Mouse (Mus musculus): ENCODE measurements at regions not wholly inside any gene's neighbourhood (a gene's known extent, or its start where the extent isn't known, plus 50 kb on each side); places are given as distances from the start of the nearest gene placed in this dataset.

DNA sequence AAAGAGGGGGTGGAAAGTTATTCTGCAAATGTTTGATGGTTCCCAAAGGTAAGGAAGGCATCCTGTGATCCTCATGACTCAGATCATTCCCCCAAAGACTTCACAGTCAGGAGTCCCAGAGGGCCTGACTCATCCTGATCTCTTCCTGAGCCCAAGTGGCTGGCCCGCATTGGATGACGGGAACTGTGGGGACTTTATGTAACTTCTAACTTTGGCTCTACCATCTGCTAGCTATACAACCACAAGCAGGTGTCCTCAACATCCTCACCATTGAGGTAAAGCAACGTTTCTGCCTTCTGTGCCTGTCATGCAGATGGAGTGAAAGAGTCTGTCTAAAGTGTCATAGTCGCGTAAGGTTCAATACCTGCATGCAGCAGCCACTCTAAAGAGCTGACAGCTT, 501.6 kb upstream of the Gm10131 start:
- H3K4me1 ChIP-seq, result peaks cover 9% of the 10 kb centered on the region
- H3K36me3 ChIP-seq, result no peaks in the 10 kb centered on the region
- H3K9me3 ChIP-seq (replicated peaks), result no peaks in the 10 kb centered on the region
- H3K4me3 ChIP-seq, result no peak overlapping the region
- WGBS, result 92% methylated on average over 5 of the region's 5 CpGs
- no peak for DNase-seq (ENCODE audit: low spot score)
- no peak overlapping the region for H3K27ac ChIP-seq (replicated peaks)
- no peaks in the 10 kb centered on the region for H3K27me3 ChIP-seq (ENCODE audit: low read depth, poor library complexity, severe bottlenecking)

DNA sequence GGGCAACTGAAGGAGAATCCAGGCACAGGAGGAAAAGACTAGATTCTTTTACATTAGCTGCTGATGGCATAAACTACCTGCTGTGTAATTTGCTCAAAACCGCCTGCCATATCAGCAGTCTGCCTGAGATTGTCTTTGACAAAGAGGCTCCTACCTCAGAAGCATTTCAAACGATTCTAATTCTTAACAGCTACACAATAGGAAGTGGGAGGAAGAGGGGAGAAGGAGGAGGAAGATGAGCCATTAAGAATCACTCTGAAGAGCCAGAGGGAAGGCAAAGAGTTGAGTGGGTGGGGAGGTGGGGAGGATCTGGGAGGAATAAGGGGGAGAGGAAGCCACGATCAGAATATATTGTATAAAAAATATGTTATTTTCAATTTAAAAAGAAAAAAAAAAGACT, 500.9 kb upstream of the Gm10131 start:
- Histone ChIP-seq H3K27me3 (ENCODE audit: low read depth, poor library complexity, severe bottlenecking) (no peaks in the 10 kb centered on the region), H3K27ac (replicated peaks) (no peak overlapping the region), H3K36me3 (no peaks in the 10 kb centered on the region), H3K4me3 (no peak overlapping the region), H3K4me1 (0 out of 2 replicates have a peak, but pooled peaks cover 4% of the 10 kb centered on the region), H3K9me3 (replicated peaks) (no peaks in the 10 kb centered on the region)
- WGBS, result 78% methylated on average over 3 of the region's 3 CpGs
- no peak for DNase-seq (ENCODE audit: low spot score)

- DNase-seq (ENCODE audit: low spot score), result no peak
- no peaks in the 10 kb centered on the region for H3K27me3 ChIP-seq (ENCODE audit: low read depth, poor library complexity, severe bottlenecking)
- no peaks in the 10 kb centered on the region for H3K9me3 ChIP-seq (replicated peaks)
- H3K4me3 ChIP-seq, result no peak overlapping the region
- no peaks in the 10 kb centered on the region for H3K36me3 ChIP-seq
- H3K27ac ChIP-seq (replicated peaks), result no peak overlapping the region
- 0 out of 2 replicates have a peak, but pooled peaks cover 4% of the 10 kb centered on the region for H3K4me1 ChIP-seq
Observed at GRCm38 (mm10) chr8:34610186-34610585, 498.6 kb upstream of the Gm10131 start.

DNA sequence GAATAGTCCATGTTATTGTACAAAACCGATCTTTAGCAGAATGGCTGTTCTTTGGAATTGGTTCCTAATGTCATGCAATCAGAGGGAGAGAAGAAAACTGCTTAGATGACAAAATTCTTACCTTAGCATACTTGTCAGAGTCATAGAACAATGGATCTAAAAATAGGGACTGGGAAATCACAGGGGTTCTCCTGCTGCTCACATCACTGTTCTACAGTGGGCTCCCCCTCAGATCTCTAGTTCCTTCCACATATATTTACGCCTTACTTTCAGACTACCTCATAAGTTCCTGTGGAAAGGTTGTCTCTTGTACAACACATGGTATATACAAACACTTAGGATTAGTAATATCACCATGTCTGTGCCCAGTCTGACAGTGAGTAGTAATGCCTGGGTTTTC, 495.9 kb upstream of the Gm10131 start:
- no peaks in the 10 kb centered on the region for H3K4me1 ChIP-seq
- no peaks in the 10 kb centered on the region for H3K36me3 ChIP-seq
- no peaks in the 10 kb centered on the region for H3K27me3 ChIP-seq (ENCODE audit: low read depth, poor library complexity, severe bottlenecking)
- no peaks in the 10 kb centered on the region for H3K9me3 ChIP-seq (replicated peaks)
- DNase-seq (ENCODE audit: low spot score), result no peak
- no peak overlapping the region for H3K27ac ChIP-seq (replicated peaks)
- 94% methylated on average over 2 of the region's 2 CpGs for WGBS
- H3K4me3 ChIP-seq, result no peak overlapping the region

DNA sequence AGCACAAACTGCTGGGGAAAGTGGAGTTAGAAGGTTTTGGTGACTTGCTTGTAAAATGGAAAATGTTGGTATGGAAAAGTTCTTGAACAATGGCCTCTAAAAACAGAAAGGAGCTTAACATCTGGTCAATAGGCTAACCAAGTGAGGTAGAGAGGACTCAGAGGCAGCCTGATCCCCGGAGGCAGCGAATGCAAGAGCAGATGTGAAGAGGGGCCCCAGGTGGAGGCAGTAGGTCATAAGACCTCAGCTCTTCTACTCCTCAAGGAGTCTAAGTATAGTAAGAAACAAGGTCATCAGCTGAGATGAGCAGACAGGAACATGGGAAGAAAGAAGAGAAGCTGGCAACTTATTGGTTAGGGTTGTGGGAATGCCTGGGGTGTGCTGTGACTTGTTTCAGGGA, 493.5 kb upstream of the Gm10131 start:
- Histone ChIP-seq H3K4me1 (peaks cover 10% of the 10 kb centered on the region), H3K4me3 (no peak overlapping the region), H3K9me3 (replicated peaks) (no peaks in the 10 kb centered on the region), H3K27ac (replicated peaks) (no peak overlapping the region), H3K27me3 (ENCODE audit: low read depth, poor library complexity, severe bottlenecking) (peaks cover 2% of the 10 kb centered on the region; the same call in 1 of the 2 replicates), H3K36me3 (no peaks in the 10 kb centered on the region)
- WGBS, result 97% methylated on average over 2 of the region's 2 CpGs
- no peak for DNase-seq (ENCODE audit: low spot score)

DNA sequence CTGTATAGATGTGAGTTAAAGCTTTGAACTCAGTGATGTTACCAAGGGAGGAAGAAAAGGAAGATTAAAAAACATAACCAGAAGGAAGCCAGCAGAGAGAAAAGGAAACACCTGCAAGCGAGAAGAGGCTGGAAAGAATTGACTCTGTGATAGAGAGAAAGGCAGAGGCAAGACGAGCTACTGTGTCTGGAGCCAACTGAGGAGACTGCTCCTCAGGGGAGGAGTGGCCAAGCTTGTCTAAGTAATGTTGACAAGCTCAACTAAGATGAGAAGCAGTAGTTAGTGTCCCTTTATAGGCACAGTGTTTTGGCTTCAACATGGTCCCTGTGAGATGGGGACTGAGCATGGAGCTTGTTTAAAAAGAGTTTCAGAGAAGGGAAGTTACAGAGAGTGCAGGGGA, 493.0 kb upstream of the Gm10131 start:
- no peaks in the 10 kb centered on the region for H3K36me3 ChIP-seq
- 76% methylated on average over 2 of the region's 2 CpGs for WGBS
- no peak for DNase-seq (ENCODE audit: low spot score)
- H3K27ac ChIP-seq (replicated peaks), result no peak overlapping the region
- H3K4me3 ChIP-seq, result no peak overlapping the region
- H3K27me3 ChIP-seq (ENCODE audit: low read depth, poor library complexity, severe bottlenecking), result peaks cover 4% of the 10 kb centered on the region; the same call in 1 of the 2 replicates
- H3K9me3 ChIP-seq (replicated peaks), result no peaks in the 10 kb centered on the region
- peaks cover 10% of the 10 kb centered on the region for H3K4me1 ChIP-seq

- Histone ChIP-seq H3K36me3 (no peaks in the 10 kb centered on the region), H3K4me1 (peaks cover 10% of the 10 kb centered on the region), H3K9me3 (replicated peaks) (no peaks in the 10 kb centered on the region), H3K4me3 (no peak overlapping the region), H3K27me3 (ENCODE audit: low read depth, poor library complexity, severe bottlenecking) (peaks cover 8% of the 10 kb centered on the region), H3K27ac (replicated peaks) (no peak overlapping the region)
- 61% methylated on average over 3 of the region's 3 CpGs for WGBS
- DNase-seq (ENCODE audit: low spot score), result no peak
Observed at GRCm38 (mm10) chr8:34601426-34601953, 490.0 kb upstream of the Gm10131 start.

DNA sequence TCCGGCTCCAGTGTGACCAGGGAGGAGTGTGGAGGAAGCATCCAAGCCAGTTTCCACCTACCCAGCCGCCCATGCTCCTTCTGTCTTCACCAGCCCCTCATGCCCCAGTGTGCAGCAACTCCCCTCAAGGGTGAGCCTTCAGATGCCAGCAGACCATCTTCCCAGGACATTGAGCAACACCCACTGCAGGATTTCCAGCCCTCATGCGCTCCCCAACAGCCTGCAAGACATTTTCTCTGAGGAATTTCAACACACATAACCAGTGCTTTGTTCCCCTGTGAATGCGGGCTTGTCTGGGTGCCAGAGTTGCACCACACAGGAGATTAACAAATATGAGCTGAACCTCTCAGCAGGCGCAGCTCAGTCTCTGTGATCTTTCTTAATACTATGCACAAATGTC, 489.3 kb upstream of the Gm10131 start:
- Histone ChIP-seq H3K4me3 (no peak overlapping the region), H3K9me3 (replicated peaks) (no peaks in the 10 kb centered on the region), H3K27me3 (ENCODE audit: low read depth, poor library complexity, severe bottlenecking) (peaks cover 8% of the 10 kb centered on the region), H3K27ac (replicated peaks) (no peak overlapping the region), H3K4me1 (peaks cover 10% of the 10 kb centered on the region), H3K36me3 (no peaks in the 10 kb centered on the region)
- 74% methylated on average over 5 of the region's 5 CpGs for WGBS
- DNase-seq (ENCODE audit: low spot score), result no peak

DNA sequence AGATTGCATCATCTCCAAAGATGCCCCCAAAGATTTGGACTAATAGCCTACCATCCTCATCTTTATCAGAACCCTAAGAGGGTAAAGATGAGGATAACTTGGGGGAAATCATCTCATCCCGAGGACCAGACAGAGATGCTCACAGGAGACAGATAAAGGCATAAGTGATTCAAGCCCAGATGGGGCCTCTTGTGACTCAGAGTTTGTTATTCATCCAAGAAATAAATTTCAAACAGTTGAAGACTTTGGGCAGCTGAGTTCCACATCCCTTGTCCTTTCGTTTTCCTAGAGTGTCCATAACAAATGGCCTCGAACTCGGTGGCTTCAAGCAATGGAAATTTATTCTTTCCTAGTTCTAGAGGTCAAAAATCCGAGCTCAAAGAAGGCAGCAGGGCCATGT, 485.1 kb upstream of the Gm10131 start:
- Histone ChIP-seq H3K9me3 (replicated peaks) (no peaks in the 10 kb centered on the region), H3K36me3 (no peaks in the 10 kb centered on the region), H3K27me3 (ENCODE audit: low read depth, poor library complexity, severe bottlenecking) (peaks cover 8% of the 10 kb centered on the region), H3K4me1 (peaks cover 10% of the 10 kb centered on the region), H3K27ac (replicated peaks) (no peak overlapping the region), H3K4me3 (no peak overlapping the region)
- no peak for DNase-seq (ENCODE audit: low spot score)
- 75% methylated on average over 5 of the region's 5 CpGs for WGBS

GRCm38 (mm10) chr8:34590976-34591749, 479.6 kb upstream of the Gm10131 start:
- 93% methylated on average over 8 of the region's 8 CpGs for whole genome bisulfite sequencing
- no peak for DNase-seq (ENCODE audit: low spot score)
- no peaks in the 10 kb centered on the region for H3K36me3 ChIP-seq

GRCm38 (mm10) chr8:34578043-34578442, 466.5 kb upstream of the Gm10131 start:
- 28% methylated on average over 4 of the region's 4 CpGs for WGBS
- Histone ChIP-seq H3K9me3 (replicated peaks) (no peaks in the 10 kb centered on the region), H3K4me1 (peaks cover 15% of the 10 kb centered on the region), H3K27me3 (ENCODE audit: low read depth, poor library complexity, severe bottlenecking) (no peaks in the 10 kb centered on the region), H3K36me3 (no peaks in the 10 kb centered on the region), H3K27ac (replicated peaks) (0 out of 2 replicates have a peak overlapping the region, but pooled peaks have one; percentile 33), H3K4me3 (no peak overlapping the region)
- peak; percentile 12 for DNase-seq (ENCODE audit: low spot score)

More at GRCm38 (mm10) chr8:34590976-34591749, 479.6 kb upstream of the Gm10131 start:
- Histone ChIP-seq H3K27me3 (ENCODE audit: low read depth, poor library complexity, severe bottlenecking) (no peaks in the 10 kb centered on the region), H3K4me3 (no peak overlapping the region), H3K4me1 (no peaks in the 10 kb centered on the region), H3K9me3 (replicated peaks) (no peaks in the 10 kb centered on the region), H3K27ac (replicated peaks) (no peak overlapping the region)

GRCm38 (mm10) chr8:34574009-34574408, 462.5 kb upstream of the Gm10131 start:
- no peaks in the 10 kb centered on the region for H3K27me3 ChIP-seq (ENCODE audit: low read depth, poor library complexity, severe bottlenecking)
- no peak for DNase-seq (ENCODE audit: low spot score)
- no peak overlapping the region for H3K4me3 ChIP-seq
- no peaks in the 10 kb centered on the region for H3K9me3 ChIP-seq (replicated peaks)
- 77% methylated on average over 3 of the region's 3 CpGs for WGBS
- H3K4me1 ChIP-seq, result peaks cover 17% of the 10 kb centered on the region
- no peaks in the 10 kb centered on the region for H3K36me3 ChIP-seq
- no peak overlapping the region for H3K27ac ChIP-seq (replicated peaks)

DNA sequence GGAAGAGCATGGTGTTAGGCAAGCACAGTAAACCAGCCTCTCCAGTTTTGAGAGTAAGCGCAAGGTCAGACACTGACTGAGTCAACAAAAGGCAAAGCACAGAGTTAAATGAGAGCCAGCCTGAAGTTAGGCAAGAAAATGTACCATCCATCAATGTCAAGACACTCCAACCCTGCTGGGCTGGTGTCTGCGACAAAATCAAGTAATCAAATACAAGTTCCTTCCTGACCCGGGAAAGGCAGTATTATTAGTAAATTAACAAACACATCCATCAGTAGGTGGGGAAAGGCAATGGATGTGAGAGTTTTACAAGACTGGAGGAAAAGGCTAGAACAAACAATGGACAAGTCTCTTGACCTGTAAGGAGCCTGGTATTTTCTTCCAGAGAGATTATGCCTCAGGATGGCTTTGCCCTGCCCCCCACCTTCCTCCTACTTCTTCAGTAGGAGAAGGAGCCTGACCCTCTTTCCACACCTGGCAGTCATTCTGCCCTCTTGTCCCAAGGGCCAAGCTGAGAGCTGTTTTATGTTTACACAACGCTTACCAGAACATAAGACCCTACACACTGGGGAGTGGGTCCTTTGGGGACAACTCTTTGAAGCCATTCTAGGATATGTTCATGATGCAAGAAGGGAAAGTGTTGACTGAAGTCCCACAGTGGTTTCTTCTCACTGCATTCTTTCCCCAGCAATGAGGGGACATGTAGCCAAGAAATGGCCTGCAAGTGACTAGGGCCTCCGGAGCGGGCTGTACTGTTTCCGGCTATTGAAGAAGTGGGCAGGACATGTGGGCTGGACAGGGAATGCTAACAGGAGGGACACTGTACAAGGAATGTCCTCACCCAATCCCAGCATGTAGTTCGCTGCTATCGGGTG, 461.7 kb upstream of the Gm10131 start:
- no peaks in the 10 kb centered on the region for H3K27me3 ChIP-seq (ENCODE audit: low read depth, poor library complexity, severe bottlenecking)
- H3K4me1 ChIP-seq, result peaks cover 12% of the 10 kb centered on the region
- no peak overlapping the region for H3K4me3 ChIP-seq
- H3K27ac ChIP-seq (replicated peaks), result no peak overlapping the region
- no peak for DNase-seq (ENCODE audit: low spot score)
- H3K36me3 ChIP-seq, result no peaks in the 10 kb centered on the region
- H3K9me3 ChIP-seq (replicated peaks), result no peaks in the 10 kb centered on the region
- 80% methylated on average over 9 of the region's 9 CpGs for WGBS
